Mouse (Mus musculus) lung, postnatal 0 days (tissue): ENCODE data around the gene Ssbp3.

Source experiments
- CTCF ChIP-seq: IDR thresholded peaks from 2 replicates; pipeline ENCODE4 v1.5.1; 2016; ENCODE audit warnings: antibody characterized with exemption, mild to moderate bottlenecking
- EP300 ChIP-seq: IDR thresholded peaks from 2 replicates; pipeline ENCODE4 v1.6.1; 2016; ENCODE audit warnings: antibody characterized with exemption, mild to moderate bottlenecking, control low read depth

GRCm38 (mm10) chr4:106927034-106927433 is 16.5 kb downstream of the Ssbp3 start:
- TF ChIP-seq CTCF = no peak
- TF ChIP-seq EP300 = no peak
